Mouse (Mus musculus): ENCODE results near the gene Fndc3b. TPM values are rescaled to one million over a fixed set of nuclear protein-coding genes. Genes with fewer than 3 reads are reported as not detected.

Fndc3b gene
- polyA plus RNA-seq, 1 experiment from 2014 or later, result 11.4 TPM

DNA sequence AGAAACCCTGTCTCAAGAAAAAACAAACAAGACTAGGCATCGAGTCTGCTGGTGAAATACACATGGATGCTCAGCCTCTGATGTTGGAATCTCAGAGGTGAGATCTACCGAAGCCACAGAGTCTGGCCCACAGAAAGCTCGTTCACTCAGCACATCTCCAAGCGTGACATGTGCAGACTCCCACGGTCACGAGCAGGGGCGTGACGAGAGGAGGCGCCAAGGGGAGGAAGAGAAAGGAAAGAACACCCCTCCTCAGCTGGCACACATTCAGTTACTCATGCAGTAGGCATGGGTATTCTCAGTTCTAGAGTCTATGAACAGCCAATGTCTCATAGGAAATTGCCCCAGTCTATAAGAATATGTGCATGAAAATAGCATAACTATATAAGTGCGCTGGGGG, 199.3 kb downstream of the Fndc3b start:
- WGBS, result 84% methylated on average over 10 of the region's 10 CpGs
- H3K4me1 ChIP-seq, result no peaks in the 10 kb centered on the region
- H3K9me3 ChIP-seq (replicated peaks), result no peaks in the 10 kb centered on the region
- no peak overlapping the region for H3K4me3 ChIP-seq
- H3K36me3 ChIP-seq, result peaks cover 7% of the 10 kb centered on the region; the same call in 1 of the 2 replicates
- no peaks in the 10 kb centered on the region for H3K27me3 ChIP-seq (ENCODE audit: low read depth, poor library complexity, severe bottlenecking)
- no peak for DNase-seq (ENCODE audit: low spot score)
- H3K27ac ChIP-seq (replicated peaks), result no peak overlapping the region

DNA sequence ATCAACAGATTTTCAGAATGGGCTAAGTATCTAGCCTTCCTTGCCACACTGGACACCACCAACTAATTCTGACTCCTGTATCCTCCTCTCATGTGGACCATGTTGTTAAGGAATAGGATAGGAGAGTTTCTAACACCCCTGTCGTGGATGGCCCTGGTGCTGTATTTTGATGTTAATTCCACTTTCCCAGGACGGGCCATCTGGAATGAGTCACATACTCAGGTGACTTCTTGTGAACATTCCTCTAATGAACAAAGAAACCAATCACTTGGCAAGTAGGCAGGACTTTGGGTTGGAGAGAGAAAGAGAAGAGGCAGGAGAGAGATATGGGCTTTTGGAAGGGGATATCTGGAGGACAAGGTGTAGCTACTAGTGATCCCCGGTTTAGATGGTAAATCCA, 204.2 kb downstream of the Fndc3b start:
- 92% methylated on average over 3 of the region's 3 CpGs for WGBS
- no peak overlapping the region for H3K27ac ChIP-seq (replicated peaks)
- H3K4me1 ChIP-seq, result no peaks in the 10 kb centered on the region
- no peaks in the 10 kb centered on the region for H3K9me3 ChIP-seq (replicated peaks)
- H3K27me3 ChIP-seq (ENCODE audit: low read depth, poor library complexity, severe bottlenecking), result no peaks in the 10 kb centered on the region
- no peak for DNase-seq (ENCODE audit: low spot score)
- H3K36me3 ChIP-seq, result peaks cover 22% of the 10 kb centered on the region
- H3K4me3 ChIP-seq, result no peak overlapping the region

DNA sequence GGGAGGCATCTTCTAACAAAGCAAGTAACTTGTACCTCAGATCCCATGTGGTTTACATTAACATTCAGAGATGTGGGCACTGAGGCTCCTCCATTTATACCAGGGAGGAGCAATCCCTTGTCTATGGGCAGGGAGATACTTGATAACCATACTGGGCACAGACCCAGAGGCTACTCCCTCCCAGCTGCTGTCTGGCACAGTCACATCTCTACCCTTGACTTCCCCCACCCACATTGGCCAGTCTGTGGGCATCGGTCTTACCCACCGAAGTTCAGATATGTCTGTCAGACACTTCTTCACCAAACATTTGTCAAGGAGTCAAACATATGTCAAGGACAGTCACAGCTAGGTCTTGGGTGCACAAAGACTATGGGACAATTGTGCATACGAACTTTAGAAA, 205.5 kb downstream of the Fndc3b start:
- H3K27ac ChIP-seq (replicated peaks), result no peak overlapping the region
- H3K4me1 ChIP-seq, result no peaks in the 10 kb centered on the region
- DNase-seq (ENCODE audit: low spot score), result no peak
- H3K4me3 ChIP-seq, result no peak overlapping the region
- H3K9me3 ChIP-seq (replicated peaks), result no peaks in the 10 kb centered on the region
- H3K36me3 ChIP-seq, result peaks cover 32% of the 10 kb centered on the region
- 91% methylated on average over 3 of the region's 3 CpGs for WGBS
- no peaks in the 10 kb centered on the region for H3K27me3 ChIP-seq (ENCODE audit: low read depth, poor library complexity, severe bottlenecking)

- 91% methylated on average over 7 of the region's 7 CpGs for WGBS
- Histone ChIP-seq H3K36me3 (peaks cover 48% of the 10 kb centered on the region), H3K4me1 (no peaks in the 10 kb centered on the region), H3K27me3 (ENCODE audit: low read depth, poor library complexity, severe bottlenecking) (no peaks in the 10 kb centered on the region), H3K9me3 (replicated peaks) (no peaks in the 10 kb centered on the region), H3K27ac (replicated peaks) (no peak overlapping the region), H3K4me3 (no peak overlapping the region)
- DNase-seq (ENCODE audit: low spot score), result no peak
Measured at GRCm38 (mm10) chr3:27503279-27504038, 207.6 kb downstream of the Fndc3b start.

- peak; percentile 32 for DNase-seq (ENCODE audit: low spot score)
- Histone ChIP-seq H3K4me1 (peaks cover 11% of the 10 kb centered on the region), H3K36me3 (peaks cover 33% of the 10 kb centered on the region), H3K4me3 (no peak overlapping the region), H3K27me3 (ENCODE audit: low read depth, poor library complexity, severe bottlenecking) (no peaks in the 10 kb centered on the region), H3K9me3 (replicated peaks) (no peaks in the 10 kb centered on the region), H3K27ac (replicated peaks) (peak overlapping the region; percentile 63; the same call in 1 of the 2 replicates)
- 43% methylated on average over 14 of the region's 14 CpGs for WGBS
Measured at GRCm38 (mm10) chr3:27495296-27496073, 215.6 kb downstream of the Fndc3b start.

GRCm38 (mm10) chr3:27494698-27495097, 216.4 kb downstream of the Fndc3b start:
- 72% methylated on average over 6 of the region's 6 CpGs for WGBS
- H3K9me3 ChIP-seq (replicated peaks), result no peaks in the 10 kb centered on the region
- H3K36me3 ChIP-seq, result peaks cover 29% of the 10 kb centered on the region
- H3K27me3 ChIP-seq (ENCODE audit: low read depth, poor library complexity, severe bottlenecking), result no peaks in the 10 kb centered on the region
- H3K4me1 ChIP-seq, result peaks cover 14% of the 10 kb centered on the region
- no peak for DNase-seq (ENCODE audit: low spot score)
- no peak overlapping the region for H3K27ac ChIP-seq (replicated peaks)
- H3K4me3 ChIP-seq, result no peak overlapping the region

DNA sequence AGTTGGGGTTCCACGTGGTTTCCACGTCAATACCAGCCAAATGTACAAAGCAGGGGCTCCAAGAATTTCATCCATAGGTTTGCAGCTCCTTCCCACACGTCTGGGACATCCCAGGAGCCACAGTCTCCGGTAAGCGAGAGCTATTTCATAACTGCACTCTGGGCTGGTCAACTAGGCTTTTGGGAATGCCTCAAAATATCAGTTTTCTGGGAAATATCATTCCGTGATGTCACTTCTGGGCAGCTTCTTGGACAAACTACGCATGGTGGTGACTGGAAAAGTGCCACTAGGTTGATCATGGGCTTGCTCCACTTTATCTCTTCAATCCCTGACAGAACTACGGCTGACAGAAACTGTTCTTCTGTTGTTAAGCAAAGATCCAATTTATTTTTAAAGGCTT, 217.0 kb downstream of the Fndc3b start:
- Histone ChIP-seq H3K4me1 (peaks cover 14% of the 10 kb centered on the region), H3K27ac (replicated peaks) (no peak overlapping the region), H3K36me3 (peaks cover 28% of the 10 kb centered on the region), H3K4me3 (no peak overlapping the region), H3K9me3 (replicated peaks) (no peaks in the 10 kb centered on the region), H3K27me3 (ENCODE audit: low read depth, poor library complexity, severe bottlenecking) (no peaks in the 10 kb centered on the region)
- 92% methylated on average over 8 of the region's 8 CpGs for WGBS
- DNase-seq (ENCODE audit: low spot score), result no peak

- 91% methylated on average over 6 of the region's 6 CpGs for WGBS
- Histone ChIP-seq H3K27ac (replicated peaks) (no peak overlapping the region), H3K9me3 (replicated peaks) (no peaks in the 10 kb centered on the region), H3K4me3 (no peak overlapping the region), H3K36me3 (peaks cover 20% of the 10 kb centered on the region), H3K4me1 (peaks cover 14% of the 10 kb centered on the region), H3K27me3 (ENCODE audit: low read depth, poor library complexity, severe bottlenecking) (no peaks in the 10 kb centered on the region)
- DNase-seq (ENCODE audit: low spot score), result no peak
Measured at GRCm38 (mm10) chr3:27491821-27492220, 219.3 kb downstream of the Fndc3b start.

DNA sequence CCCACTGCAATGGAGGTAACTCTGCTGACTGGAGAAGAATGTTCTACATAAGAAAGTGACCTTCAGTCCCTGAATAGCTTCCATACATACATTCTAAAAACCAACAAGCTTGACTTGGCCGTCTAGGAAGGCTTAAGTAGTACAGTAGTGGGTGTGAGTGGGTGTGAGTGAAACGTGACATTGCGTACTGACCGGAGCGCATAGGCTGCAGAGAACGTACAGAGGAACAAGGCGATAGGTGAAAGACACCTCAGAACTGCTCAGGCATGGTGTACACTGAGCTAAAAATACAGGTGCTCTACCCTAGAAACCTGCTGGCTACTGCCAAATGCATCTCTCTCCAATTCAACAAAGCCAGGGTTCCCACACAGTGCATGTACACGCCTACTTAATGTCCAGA, 219.7 kb downstream of the Fndc3b start:
- DNase-seq (ENCODE audit: low spot score), result no peak
- 91% methylated on average over 8 of the region's 8 CpGs for WGBS
- peaks cover 23% of the 10 kb centered on the region for H3K36me3 ChIP-seq

DNA sequence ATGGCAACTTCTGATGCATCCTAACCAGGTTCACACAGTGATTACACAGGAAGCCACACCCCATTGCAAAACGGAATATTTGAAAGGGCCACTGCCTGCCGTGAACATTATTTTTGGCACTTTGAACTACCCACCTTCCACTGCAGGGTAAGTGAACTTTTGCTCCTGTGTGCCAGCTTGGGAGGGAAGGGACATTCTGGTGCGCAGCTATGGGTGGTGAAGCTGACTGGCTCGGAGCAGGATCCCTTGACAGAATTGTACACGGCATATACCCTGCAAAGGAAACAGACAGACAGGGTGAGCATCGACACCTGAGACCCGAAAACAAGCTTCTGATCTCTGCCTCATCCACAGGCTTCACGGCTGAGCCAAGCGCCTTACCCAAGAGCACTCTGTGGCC, 220.2 kb downstream of the Fndc3b start:
- peaks cover 10% of the 10 kb centered on the region for H3K4me1 ChIP-seq
- no peak overlapping the region for H3K27ac ChIP-seq (replicated peaks)
- no peak overlapping the region for H3K4me3 ChIP-seq
- no peak for DNase-seq (ENCODE audit: low spot score)
- H3K27me3 ChIP-seq (ENCODE audit: low read depth, poor library complexity, severe bottlenecking), result no peaks in the 10 kb centered on the region
- H3K36me3 ChIP-seq, result peaks cover 28% of the 10 kb centered on the region
- 92% methylated on average over 9 of the region's 9 CpGs for WGBS
- no peaks in the 10 kb centered on the region for H3K9me3 ChIP-seq (replicated peaks)

More for the DNA sequence above, 219.7 kb downstream of the Fndc3b start:
- Histone ChIP-seq H3K4me3 (no peak overlapping the region), H3K4me1 (peaks cover 14% of the 10 kb centered on the region), H3K27ac (replicated peaks) (no peak overlapping the region), H3K27me3 (ENCODE audit: low read depth, poor library complexity, severe bottlenecking) (no peaks in the 10 kb centered on the region), H3K9me3 (replicated peaks) (no peaks in the 10 kb centered on the region)

DNA sequence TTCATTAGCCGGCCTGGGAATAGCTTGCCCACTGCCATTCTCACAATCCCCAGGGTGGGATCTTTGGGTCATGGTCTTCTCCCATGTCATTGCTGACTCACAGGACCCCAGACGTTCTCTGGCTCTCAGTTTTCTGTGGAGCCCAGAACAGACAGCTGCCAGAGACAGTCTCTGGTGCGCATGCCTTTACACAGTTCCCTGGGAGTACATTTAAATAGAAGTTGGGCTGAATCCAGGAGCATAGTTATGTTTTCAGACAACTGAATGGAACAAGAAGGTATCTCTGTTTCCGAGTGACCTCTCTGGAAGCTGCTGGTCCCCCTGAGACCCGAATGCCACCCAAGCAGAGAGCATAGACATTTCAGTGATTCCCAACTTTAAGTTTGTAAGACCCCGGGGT, 221.6 kb downstream of the Fndc3b start:
- peaks cover 2% of the 10 kb centered on the region; the same call in 1 of the 2 replicates for H3K4me1 ChIP-seq
- no peak overlapping the region for H3K4me3 ChIP-seq
- H3K27ac ChIP-seq (replicated peaks), result no peak overlapping the region
- no peak for DNase-seq (ENCODE audit: low spot score)
- no peaks in the 10 kb centered on the region for H3K9me3 ChIP-seq (replicated peaks)
- H3K36me3 ChIP-seq, result peaks cover 33% of the 10 kb centered on the region
- WGBS, result 84% methylated on average over 6 of the region's 6 CpGs
- H3K27me3 ChIP-seq (ENCODE audit: low read depth, poor library complexity, severe bottlenecking), result no peaks in the 10 kb centered on the region

DNA sequence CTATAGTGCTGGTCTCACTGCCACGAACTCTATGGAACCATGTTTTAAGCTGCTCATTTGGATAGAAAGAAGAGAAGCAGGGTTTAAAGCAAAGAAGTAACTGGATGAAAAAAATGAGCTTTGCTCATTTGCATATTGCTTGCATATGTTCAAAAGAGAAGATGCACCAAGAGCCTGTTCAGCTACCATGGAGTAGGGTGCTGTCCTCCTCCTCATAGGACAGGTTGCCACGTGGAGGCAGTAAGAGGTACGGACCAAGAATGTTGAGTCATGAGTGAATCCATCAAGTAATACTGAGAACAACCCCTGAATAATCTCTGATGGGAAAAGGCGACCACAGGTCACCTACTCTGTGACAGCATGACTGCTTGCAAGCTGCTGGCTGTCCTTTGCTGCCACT, 226.0 kb downstream of the Fndc3b start:
- Histone ChIP-seq H3K27me3 (ENCODE audit: low read depth, poor library complexity, severe bottlenecking) (no peaks in the 10 kb centered on the region), H3K27ac (replicated peaks) (no peak overlapping the region), H3K9me3 (replicated peaks) (no peaks in the 10 kb centered on the region), H3K36me3 (peaks cover 28% of the 10 kb centered on the region), H3K4me1 (peaks cover 1% of the 10 kb centered on the region; the same call in 1 of the 2 replicates), H3K4me3 (no peak overlapping the region)
- WGBS, result 92% methylated on average over 4 of the region's 4 CpGs
- DNase-seq (ENCODE audit: low spot score), result no peak

DNA sequence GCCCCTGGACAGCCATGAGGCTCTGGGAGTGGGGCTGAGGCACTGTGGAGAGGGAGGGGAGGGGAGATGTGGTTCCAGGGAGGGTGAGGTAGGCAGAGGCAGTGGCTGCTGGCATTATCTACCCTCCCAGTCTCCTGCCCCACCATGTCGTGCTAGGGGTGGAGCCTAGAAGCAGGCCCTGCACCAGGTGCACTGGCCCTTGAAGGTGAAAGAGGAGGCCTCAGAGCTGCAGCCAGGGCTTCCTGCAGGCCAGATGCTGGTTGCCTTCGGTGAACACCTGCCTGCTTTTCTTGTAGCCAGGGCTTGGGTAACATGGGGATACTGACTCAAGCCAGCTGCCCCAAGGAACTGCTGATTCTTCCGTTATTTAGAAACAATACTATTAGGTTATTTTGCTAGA, 226.4 kb downstream of the Fndc3b start:
- no peaks in the 10 kb centered on the region for H3K27me3 ChIP-seq (ENCODE audit: low read depth, poor library complexity, severe bottlenecking)
- H3K27ac ChIP-seq (replicated peaks), result no peak overlapping the region
- no peaks in the 10 kb centered on the region for H3K9me3 ChIP-seq (replicated peaks)
- 64% methylated on average over 3 of the region's 3 CpGs for WGBS
- DNase-seq (ENCODE audit: low spot score), result no peak
- peaks cover 27% of the 10 kb centered on the region for H3K36me3 ChIP-seq
- no peak overlapping the region for H3K4me3 ChIP-seq
- no peaks in the 10 kb centered on the region for H3K4me1 ChIP-seq
